Mouse (Mus musculus) midbrain, postnatal 0 days (tissue): Measurements from ENCODE around the gene Ctnnd2. TPM values are rescaled to one million over a fixed set of nuclear protein-coding genes. Genes with fewer than 3 reads are reported as not detected.

Source experiments
- ATAC-seq: fragments of 200-750 bp; cut with Nextera tagmentation; 2 replicates; pipeline ENCODE4 v1.8.0; 2017; ENCODE audit warnings: moderate number of reproducible peaks, mild to moderate bottlenecking, moderate TSS enrichment, moderate library complexity; ENCODE audit not compliant: low FRiP score
- DNase-seq: peaks from one replicate; pipeline ENCODE4 v3.0.0-alpha.2; 2015; ENCODE audit warnings: low spot score
- H3K27ac ChIP-seq: fragments of 300-500 bp; sonication (generic); 2 replicates; pipeline ENCODE4 v1.5.1; 2014; ENCODE audit warnings: low read depth, mild to moderate bottlenecking, low read length, mixed read lengths
- H3K27me3 ChIP-seq: fragments of 300-500 bp; sonication (generic); 2 replicates; pipeline ENCODE4 v1.6.1; 2014; ENCODE audit warnings: low read length, control low read depth, mixed read lengths; ENCODE audit not compliant: insufficient read depth
- H3K36me3 ChIP-seq: fragments of 300-500 bp; sonication (generic); 2 replicates; pipeline ENCODE4 v1.6.1; 2014; ENCODE audit warnings: low read length, control low read depth, mixed read lengths; ENCODE audit not compliant: insufficient read depth
- H3K4me1 ChIP-seq: fragments of 300-500 bp; sonication (generic); 2 replicates; pipeline ENCODE4 v1.6.1; 2014; ENCODE audit warnings: mild to moderate bottlenecking, control low read depth, antibody characterized with exemption, low read length, mixed read lengths; ENCODE audit not compliant: insufficient read depth
- H3K4me2 ChIP-seq: fragments of 300-500 bp; sonication (generic); 2 replicates; pipeline ENCODE4 v1.6.1; 2014; ENCODE audit warnings: low read depth, mild to moderate bottlenecking, low read length, mixed read lengths; ENCODE audit not compliant: poor library complexity, severe bottlenecking
- H3K4me3 ChIP-seq: fragments of 300-500 bp; sonication (generic); 2 replicates; pipeline ENCODE4 v1.5.1; 2014; ENCODE audit warnings: low read depth, mild to moderate bottlenecking, low read length, moderate library complexity
- H3K9ac ChIP-seq: fragments of 300-500 bp; sonication (generic); replicated peaks from 2 replicates; pipeline ENCODE4 v1.6.1; 2014; ENCODE audit warnings: mild to moderate bottlenecking, low read length, moderate library complexity, mixed read lengths; ENCODE audit not compliant: poor library complexity, severe bottlenecking
- H3K9me3 ChIP-seq: fragments of 300-500 bp; sonication (generic); 2 replicates; pipeline ENCODE4 v1.6.1; 2016; ENCODE audit warnings: low read length, control low read depth
- CTCF ChIP-seq: IDR thresholded peaks from 2 replicates; pipeline ENCODE4 v1.5.1; 2016; ENCODE audit warnings: antibody characterized with exemption, mild to moderate bottlenecking
- WGBS: fragments of 180-500 bp; shearing (Covaris S2); extraction: QIAGEN DNeasy Blood & Tissue Kit; methylation state at CpG from one replicate; pipeline ENCODE4 v1.1.7; 2014; 5-methylcytosine and 5-hydroxymethylcytosine counted together
- polyA plus RNA-seq: library from polyadenylated mRNA; unstranded; fragments of >200 nt; fragmentation: Nextera tagmentation; extraction: Ambion mirVana; gene quantifications from 2 replicates; pipeline ENCODE4 v1.2.1, GENCODE M21; 2015
- total RNA-seq: library from RNA; depleted of rRNA; stranded (reverse); fragments of >200 nt; gene quantifications from 2 replicates; pipeline ENCODE4 v1.2.3, GENCODE M21; 2014

Ctnnd2 gene
- total and polyA plus RNA-seq, 2 experiments from 2014 or later, result 89.0 to 178 TPM

- no peaks in the 10 kb centered on the region for H3K9me3 ChIP-seq
- no peaks in the 10 kb centered on the region for H3K36me3 ChIP-seq
- H3K4me3 ChIP-seq, result no peak overlapping the region
- H3K4me1 ChIP-seq, result no peaks in the 10 kb centered on the region
- DNase-seq, result peak; percentile 12
- H3K27ac ChIP-seq, result no peak overlapping the region
- no peak overlapping the region for H3K9ac ChIP-seq
- WGBS, result 49% methylated on average over 7 of the region's 7 CpGs
- no peak overlapping the region for H3K4me2 ChIP-seq
- no peak for TF ChIP-seq CTCF
- no peak for ATAC-seq
- H3K27me3 ChIP-seq, result no peaks in the 10 kb centered on the region
These were observed 604.5 kb downstream of the Ctnnd2 start for GRCm38 (mm10) chr15:30776931-30777330.

DNA sequence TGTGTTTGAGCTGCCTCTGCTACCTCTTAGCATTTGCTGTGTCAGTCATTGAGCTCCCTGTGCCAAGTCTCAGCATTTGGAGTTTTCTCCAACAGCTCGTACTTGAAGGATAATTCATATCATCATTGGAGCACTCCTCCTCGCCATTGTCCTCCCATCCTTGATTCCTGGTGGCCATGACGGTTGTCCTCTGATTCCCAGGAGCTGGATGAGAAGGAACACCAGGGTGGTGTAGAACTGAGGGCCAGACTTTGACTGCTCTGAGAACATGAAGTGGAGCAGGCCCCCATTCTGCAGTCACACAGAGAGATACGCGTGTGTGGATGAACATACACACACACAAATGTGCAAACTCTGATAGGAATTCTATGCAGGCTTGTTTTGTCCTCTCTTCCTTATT is 605.4 kb downstream of the Ctnnd2 start:
- no peak for TF ChIP-seq CTCF
- Histone ChIP-seq H3K4me3 (no peak overlapping the region), H3K9me3 (no peaks in the 10 kb centered on the region), H3K27ac (no peak overlapping the region), H3K4me2 (no peak overlapping the region), H3K27me3 (no peaks in the 10 kb centered on the region), H3K36me3 (no peaks in the 10 kb centered on the region), H3K9ac (no peak overlapping the region), H3K4me1 (no peaks in the 10 kb centered on the region)
- WGBS, result 96% methylated on average over 5 of the region's 5 CpGs
- DNase-seq, result no peak
- ATAC-seq, result no peak

DNA sequence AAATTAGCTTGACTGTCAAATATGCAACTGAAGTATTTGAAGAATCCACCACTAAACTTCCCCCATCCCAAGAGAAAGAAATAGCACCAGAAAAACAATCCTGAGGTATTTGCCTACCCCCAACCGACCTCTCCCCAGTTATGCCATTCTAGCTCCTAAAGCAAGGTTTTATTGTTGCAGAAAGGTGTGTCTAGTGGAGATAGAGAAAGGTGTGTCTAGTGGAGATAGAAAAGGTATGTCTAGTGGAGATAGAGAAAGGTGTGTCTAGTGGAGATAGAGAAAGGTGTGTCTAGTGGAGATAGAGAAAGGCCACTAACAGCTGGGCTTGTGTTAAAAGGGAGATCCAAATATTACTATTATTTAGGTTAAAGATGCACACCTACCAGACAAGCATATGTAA is 607.5 kb downstream of the Ctnnd2 start:
- WGBS, result 88% methylated on average over 1 of the region's 1 CpGs
- ATAC-seq (no peak), DNase-seq (no peak)
- no peak for TF ChIP-seq CTCF
- Histone ChIP-seq H3K27me3 (no peaks in the 10 kb centered on the region), H3K27ac (no peak overlapping the region), H3K9ac (no peak overlapping the region), H3K4me3 (no peak overlapping the region), H3K36me3 (no peaks in the 10 kb centered on the region), H3K4me2 (no peak overlapping the region), H3K9me3 (no peaks in the 10 kb centered on the region), H3K4me1 (no peaks in the 10 kb centered on the region)

DNA sequence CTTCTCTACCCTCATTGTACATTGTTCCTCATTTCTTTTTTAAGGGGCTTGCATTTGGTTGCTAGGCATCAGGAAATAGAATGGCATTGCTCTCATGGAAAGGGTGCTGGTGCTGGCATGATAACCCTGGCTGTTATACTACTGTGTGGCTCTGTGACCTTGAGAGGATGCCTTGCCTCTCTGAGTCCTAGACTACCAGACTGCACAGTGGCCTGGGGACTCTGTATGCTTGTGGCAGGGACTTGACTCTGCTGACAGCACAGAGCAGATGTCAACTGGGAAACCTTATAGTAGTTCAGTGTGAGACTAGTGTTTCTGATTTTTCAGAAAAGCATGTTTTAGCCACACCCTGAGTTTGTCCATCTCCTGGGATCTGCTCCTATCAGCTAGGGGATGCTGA is 608.6 kb downstream of the Ctnnd2 start:
- TF ChIP-seq CTCF, result no peak
- ATAC-seq, result no peak
- Histone ChIP-seq H3K27ac (no peak overlapping the region), H3K36me3 (no peaks in the 10 kb centered on the region), H3K4me2 (no peak overlapping the region), H3K27me3 (no peaks in the 10 kb centered on the region), H3K9me3 (no peaks in the 10 kb centered on the region), H3K9ac (no peak overlapping the region), H3K4me3 (no peak overlapping the region), H3K4me1 (no peaks in the 10 kb centered on the region)
- no peak for DNase-seq

GRCm38 (mm10) chr15:30785706-30786320 is 613.4 kb downstream of the Ctnnd2 start:
- H3K27ac ChIP-seq, result no peak overlapping the region
- H3K4me2 ChIP-seq, result no peak overlapping the region
- no peaks in the 10 kb centered on the region for H3K36me3 ChIP-seq
- no peaks in the 10 kb centered on the region for H3K27me3 ChIP-seq
- H3K9me3 ChIP-seq, result no peaks in the 10 kb centered on the region
- WGBS, result 91% methylated on average over 5 of the region's 5 CpGs
- ATAC-seq (no peak), DNase-seq (no peak)
- H3K4me3 ChIP-seq, result no peak overlapping the region
- no peak overlapping the region for H3K9ac ChIP-seq
- TF ChIP-seq CTCF, result no peak
- no peaks in the 10 kb centered on the region for H3K4me1 ChIP-seq

- no peak overlapping the region for H3K9ac ChIP-seq
- no peaks in the 10 kb centered on the region for H3K36me3 ChIP-seq
- no peak for ATAC-seq
- H3K27me3 ChIP-seq, result no peaks in the 10 kb centered on the region
- no peak for TF ChIP-seq CTCF
- H3K4me1 ChIP-seq, result no peaks in the 10 kb centered on the region
- no peak overlapping the region for H3K4me2 ChIP-seq
- H3K27ac ChIP-seq, result no peak overlapping the region
- no peak for DNase-seq
- H3K9me3 ChIP-seq, result no peaks in the 10 kb centered on the region
- WGBS, result 78% methylated on average over 3 of the region's 3 CpGs
- no peak overlapping the region for H3K4me3 ChIP-seq
These were observed 620.9 kb downstream of the Ctnnd2 start for GRCm38 (mm10) chr15:30793260-30793659.
